Mouse (Mus musculus) myocyte (in vitro differentiated cells): ENCODE results near the gene Thap7. TPM values are rescaled to one million over a fixed set of nuclear protein-coding genes. Genes with fewer than 3 reads are reported as not detected.

ENCODE experiments used
- H3K27me3 ChIP-seq: one replicate; pipeline ENCODE4 v1.6.1; 2011; ENCODE audit not compliant: control insufficient read depth, insufficient read depth, insufficient read length
- H3K36me3 ChIP-seq: one replicate; pipeline ENCODE4 v1.6.1; 2011; ENCODE audit not compliant: control insufficient read depth, insufficient read depth
- H3K4me2 ChIP-seq: one replicate; pipeline ENCODE4 v1.6.1; 2011; ENCODE audit warnings: low read depth, control low read depth
- H3K4me3 ChIP-seq: one replicate; pipeline ENCODE4 v1.5.1; 2011; ENCODE audit warnings: mild to moderate bottlenecking, control low read depth, moderate library complexity
- H3K79me2 ChIP-seq: one replicate; pipeline ENCODE4 v1.6.1; 2011; ENCODE audit not compliant: control insufficient read depth, insufficient read depth
- H3ac ChIP-seq: one replicate; pipeline ENCODE4 v1.6.1; 2011; ENCODE audit not compliant: control insufficient read depth, insufficient read length
- CEBPB ChIP-seq: IDR thresholded peaks from 2 replicates; pipeline ENCODE4 v1.6.1; 2011; ENCODE audit warnings: mild to moderate bottlenecking, moderate library complexity; ENCODE audit not compliant: poor library complexity, insufficient read depth, severe bottlenecking
- E2F4 ChIP-seq: IDR thresholded peaks from one replicate; pipeline ENCODE4 v1.6.1; 2011; ENCODE audit warnings: mild to moderate bottlenecking, control low read depth, moderate library complexity; ENCODE audit not compliant: insufficient read depth
- MAX ChIP-seq: IDR thresholded peaks from one replicate; pipeline ENCODE4 v1.6.1; 2011; ENCODE audit warnings: low read depth, mild to moderate bottlenecking, control low read depth
- MYOD1 ChIP-seq, 3 experiments: IDR thresholded peaks; one replicate each; pipeline ENCODE4 v1.6.1; 2011; ENCODE audit warnings: control low read depth in 2 of 3, low read depth in 2 of 3, mild to moderate bottlenecking in 2 of 3, moderate library complexity in 1 of 3; ENCODE audit not compliant: insufficient read length in 2 of 3, control insufficient read depth in 1 of 3
- MYOG ChIP-seq, 3 experiments: IDR thresholded peaks; one replicate each; pipeline ENCODE4 v1.6.1; 2011; ENCODE audit warnings: control low read depth in 2 of 3, low read depth in 2 of 3, mild to moderate bottlenecking in 2 of 3; ENCODE audit not compliant: insufficient read length in 2 of 3, control insufficient read depth in 1 of 3, insufficient read depth in 1 of 3
- POLR2A ChIP-seq: IDR thresholded peaks from one replicate; pipeline ENCODE4 v1.6.1; 2011; ENCODE audit warnings: low read depth, mild to moderate bottlenecking, control low read depth, moderate library complexity; ENCODE audit not compliant: insufficient read length
- POLR2AphosphoS2 ChIP-seq: IDR thresholded peaks from one replicate; pipeline ENCODE4 v1.6.1; 2011; ENCODE audit warnings: low read depth, control low read depth; ENCODE audit not compliant: insufficient read length
- REST ChIP-seq: IDR thresholded peaks from one replicate; pipeline ENCODE4 v1.6.1; 2011; ENCODE audit warnings: mild to moderate bottlenecking, control low read depth, moderate library complexity; ENCODE audit not compliant: insufficient read depth, insufficient read length
- SRF ChIP-seq: IDR thresholded peaks from one replicate; pipeline ENCODE4 v1.6.1; 2011; ENCODE audit warnings: low read depth; ENCODE audit not compliant: control insufficient read depth, insufficient read length
- TCF12 ChIP-seq: IDR thresholded peaks from one replicate; pipeline ENCODE4 v1.6.1; 2011; ENCODE audit warnings: mild to moderate bottlenecking, control low read depth; ENCODE audit not compliant: poor library complexity, insufficient read depth, severe bottlenecking
- TCF3 ChIP-seq: IDR thresholded peaks from one replicate; pipeline ENCODE4 v1.6.1; 2011; ENCODE audit warnings: low read depth, control low read depth; ENCODE audit not compliant: insufficient read length
- USF1 ChIP-seq: IDR thresholded peaks from one replicate; pipeline ENCODE4 v1.6.1; 2011; ENCODE audit warnings: low read depth, mild to moderate bottlenecking, control low read depth, moderate library complexity
- polyA plus RNA-seq: library from polyadenylated mRNA; unstranded; fragments of >200 nt; fragmentation: generic; extraction: Trizol; gene quantifications from one replicate; pipeline ENCODE4 v1.2.1, GENCODE M21; 2012; ENCODE audit warnings: missing spikeins

Thap7 gene
- polyA plus RNA-seq = 42.6 TPM

DNA sequence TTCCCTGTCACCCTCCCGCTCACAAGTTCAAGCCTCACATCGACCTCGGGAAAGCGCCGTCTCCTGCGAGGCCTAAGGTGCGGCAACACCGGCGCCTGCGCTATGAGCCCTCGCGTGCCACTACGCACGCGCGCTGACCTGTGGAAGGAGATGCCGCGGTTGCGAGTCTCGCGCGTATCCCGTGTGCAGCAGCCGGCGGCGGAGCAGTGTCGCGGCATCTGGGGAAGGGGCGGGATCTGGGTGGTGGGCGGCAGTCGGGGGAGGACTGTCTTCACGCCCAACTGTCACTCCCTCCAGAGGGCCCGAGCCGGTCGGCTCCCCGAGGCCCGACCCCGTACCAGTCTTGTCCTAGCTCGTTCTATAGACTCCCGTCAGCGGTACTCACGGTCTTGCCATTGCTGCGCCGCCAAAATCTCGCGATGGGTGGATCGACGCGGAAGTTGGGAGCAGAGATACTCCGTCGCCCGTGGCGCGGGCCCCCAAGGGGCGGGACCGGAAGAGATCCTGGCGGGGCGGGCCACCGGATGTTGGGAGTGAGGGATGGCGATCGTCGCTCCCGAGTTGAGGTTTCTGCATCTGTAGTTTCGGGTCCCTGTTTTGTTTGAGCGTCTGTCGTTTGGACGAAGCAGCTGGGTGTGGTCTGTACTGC, at the start of gene Thap7:
TSS of gene Thap7 (minus strand) at position 497 of the 649 bp plus-strand sequence.
- peaks cover 17% of the 10 kb centered on the region for H3K36me3 ChIP-seq
- peak within 1 kb of the TSS; percentile 93 for H3K4me3 ChIP-seq
- H3K79me2 ChIP-seq = no peaks in the 10 kb centered on the region
- peak within 1 kb of the TSS; percentile 55 for H3ac ChIP-seq
- no peaks in the 10 kb centered on the region for H3K27me3 ChIP-seq
- TF ChIP-seq MYOD1 (IDR thresholded peaks at IDR 0.05; ENCODE audit: control insufficient read depth in 1 of 3, insufficient read length in 2 of 3, low read depth in 2 of 3) (peak in 1 of 3 experiments; percentile 37), REST (no peak), POLR2A (peak; percentile 85), MAX (no peak), POLR2AphosphoS2 (peak; percentile 80)
- H3K4me2 ChIP-seq = peak within 1 kb of the TSS; percentile 99

DNA sequence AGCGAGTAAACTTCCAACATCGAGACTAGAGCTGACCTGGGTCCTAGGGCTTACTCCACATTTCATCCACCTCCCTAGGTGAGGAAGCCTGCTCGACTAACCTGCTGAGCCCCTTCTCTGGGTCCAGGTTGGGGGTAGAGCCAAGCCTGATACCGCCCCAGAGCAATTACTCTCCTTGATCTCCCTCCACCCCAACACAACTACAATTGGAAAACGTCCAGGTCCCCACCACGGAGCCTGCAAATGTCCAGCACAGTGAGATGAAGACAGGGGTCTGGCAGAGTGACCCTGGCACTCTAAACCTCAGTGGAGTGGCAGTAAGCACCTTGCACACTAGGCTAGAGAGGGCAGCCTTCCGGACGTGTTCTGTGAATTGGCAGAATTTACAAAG, 45.9 kb upstream of the Thap7 start:
- Histone ChIP-seq H3K36me3 (no peaks in the 10 kb centered on the region), H3ac (no peak overlapping the region), H3K4me2 (peak overlapping the region; percentile 78), H3K4me3 (no peak overlapping the region), H3K27me3 (peaks cover 8% of the 10 kb centered on the region), H3K79me2 (no peaks in the 10 kb centered on the region)
- TF ChIP-seq MAX (no peak), POLR2AphosphoS2 (no peak), TCF3 (no peak), REST (no peak)

DNA sequence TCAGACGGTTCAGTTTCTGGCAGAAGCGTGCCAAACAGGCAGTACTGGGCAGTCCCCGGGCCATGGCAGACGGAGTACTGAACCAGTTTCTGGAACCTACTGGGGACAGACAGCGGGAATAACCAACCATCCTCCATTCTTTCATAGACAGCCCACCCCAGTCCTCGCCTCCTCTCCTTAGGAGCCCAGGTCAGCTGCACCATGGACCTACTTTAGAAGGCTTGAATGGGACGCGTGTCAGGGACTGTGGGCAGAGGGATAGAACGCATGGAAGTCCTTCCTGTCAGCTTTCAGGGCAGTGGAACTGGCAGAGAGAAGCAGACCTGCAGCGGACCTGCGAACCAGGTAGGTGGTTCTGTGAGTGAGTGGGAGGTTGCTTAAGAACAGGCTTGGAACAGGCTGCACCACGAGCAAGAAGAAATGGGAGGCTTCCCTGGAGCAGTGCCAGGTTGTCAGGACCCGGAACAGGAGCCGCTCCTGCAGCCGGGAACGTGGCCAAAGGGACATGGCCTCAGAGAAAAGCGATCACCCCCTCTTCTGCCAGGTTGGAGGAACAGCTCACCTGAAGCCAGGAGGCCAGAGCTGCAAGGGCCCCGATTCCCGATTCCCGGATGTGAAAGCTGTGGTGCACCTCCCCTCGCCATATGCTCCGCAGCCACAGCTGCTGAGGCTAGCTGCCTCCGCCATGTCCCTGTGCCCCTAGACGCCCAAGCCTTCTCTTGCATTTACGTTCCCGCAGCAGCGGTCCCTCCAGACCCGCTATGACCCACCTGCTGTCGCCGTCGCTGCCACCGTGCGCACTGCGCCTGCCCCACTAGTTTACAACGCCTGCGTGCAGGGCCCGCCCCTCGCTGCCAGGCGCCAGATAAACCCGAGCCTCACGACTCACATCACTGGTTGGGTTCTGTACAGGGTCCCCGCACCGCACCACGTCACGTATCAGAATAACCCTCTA, 45.2 kb upstream of the Thap7 start:
- no peaks in the 10 kb centered on the region for H3K79me2 ChIP-seq
- peak overlapping the region; percentile 78 for H3K4me2 ChIP-seq
- no peak overlapping the region for H3K4me3 ChIP-seq
- no peaks in the 10 kb centered on the region for H3K36me3 ChIP-seq
- peaks cover 8% of the 10 kb centered on the region for H3K27me3 ChIP-seq
- no peak overlapping the region for H3ac ChIP-seq
- TF ChIP-seq POLR2AphosphoS2 = no peak
- TF ChIP-seq USF1 = no peak
- TF ChIP-seq CEBPB = no peak
- TF ChIP-seq E2F4 = no peak
- TF ChIP-seq REST = no peak
- no peak for TF ChIP-seq TCF12
- TF ChIP-seq TCF3 = no peak
- TF ChIP-seq MYOD1 (IDR thresholded peaks at IDR 0.05; ENCODE audit: control insufficient read depth in 1 of 3, insufficient read length in 2 of 3, low read depth in 2 of 3) = peak in 2 of 3 experiments; percentile 13 to 42
- TF ChIP-seq POLR2A = no peak
- TF ChIP-seq SRF = no peak
- TF ChIP-seq MYOG (IDR thresholded peaks at IDR 0.05; ENCODE audit: control insufficient read depth in 1 of 3, insufficient read depth in 1 of 3, insufficient read length in 2 of 3, low read depth in 2 of 3) = peak in 1 of 3 experiments; percentile 46
- TF ChIP-seq MAX = no peak

DNA sequence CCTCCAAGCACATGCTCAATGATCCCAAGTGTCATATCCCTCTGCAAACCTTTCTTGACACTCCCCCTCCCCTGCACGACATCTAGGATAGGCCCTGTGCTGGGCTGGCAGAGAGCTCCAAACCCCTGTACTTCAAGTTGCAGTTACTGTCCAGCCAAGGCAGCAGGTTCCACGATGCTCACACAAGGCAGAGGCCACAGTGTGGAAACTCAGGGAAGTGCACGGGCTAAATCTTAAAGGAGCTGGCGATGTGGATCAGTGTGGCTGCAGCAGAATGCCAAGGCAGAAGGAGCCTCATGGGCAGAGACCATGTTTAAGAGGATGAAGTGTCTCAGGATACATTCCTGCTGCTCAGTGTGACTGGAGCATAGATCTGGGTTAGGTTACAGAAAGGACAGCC, 35.2 kb upstream of the Thap7 start:
- H3ac ChIP-seq = no peak overlapping the region

DNA sequence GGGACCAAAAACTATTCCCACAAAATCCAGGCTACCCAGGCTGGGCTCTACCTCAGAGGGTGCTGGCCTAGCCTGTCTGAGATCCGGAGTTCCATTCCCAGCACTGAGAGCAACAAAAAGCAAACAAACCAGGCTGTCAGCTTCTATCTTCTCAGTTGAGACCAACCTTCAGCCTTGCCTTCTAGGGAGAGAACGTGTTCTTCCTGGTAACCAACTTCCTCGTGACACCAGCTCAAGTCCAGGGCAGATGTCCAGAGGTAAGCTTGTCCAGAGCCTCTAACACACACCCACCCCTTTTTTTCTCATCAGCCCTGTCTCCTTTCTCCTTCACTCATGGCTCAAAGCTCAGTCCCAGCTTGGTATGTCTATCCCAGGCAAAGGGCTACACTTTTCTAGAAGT, 33.8 kb upstream of the Thap7 start:
- Histone ChIP-seq H3K4me2 (no peak overlapping the region), H3ac (no peak overlapping the region), H3K4me3 (no peak overlapping the region), H3K79me2 (no peaks in the 10 kb centered on the region), H3K36me3 (no peaks in the 10 kb centered on the region), H3K27me3 (no peaks in the 10 kb centered on the region)
- TF ChIP-seq REST = no peak
- TF ChIP-seq USF1 = no peak
- TF ChIP-seq CEBPB = no peak
- TF ChIP-seq MYOD1 (IDR thresholded peaks at IDR 0.05; ENCODE audit: control insufficient read depth in 1 of 3, insufficient read length in 2 of 3, low read depth in 2 of 3) = no peak
- TF ChIP-seq MAX = no peak
- no peak for TF ChIP-seq TCF12

More for the DNA sequence above, 35.2 kb upstream of the Thap7 start:
- Histone ChIP-seq H3K27me3 (no peaks in the 10 kb centered on the region), H3K4me3 (no peak overlapping the region), H3K79me2 (no peaks in the 10 kb centered on the region), H3K36me3 (no peaks in the 10 kb centered on the region), H3K4me2 (no peak overlapping the region)
- TF ChIP-seq POLR2A = no peak
- no peak for TF ChIP-seq POLR2AphosphoS2
- TF ChIP-seq MYOD1 (IDR thresholded peaks at IDR 0.05; ENCODE audit: control insufficient read depth in 1 of 3, insufficient read length in 2 of 3, low read depth in 2 of 3) = no peak
- TF ChIP-seq SRF = no peak
- TF ChIP-seq MAX = no peak
- TF ChIP-seq TCF12 = no peak
- TF ChIP-seq USF1 = no peak
- no peak for TF ChIP-seq E2F4
- TF ChIP-seq TCF3 = no peak
- no peak for TF ChIP-seq CEBPB
